Mouse (Mus musculus): ENCODE data around the gene Zfp414. TPM values are rescaled to one million over a fixed set of nuclear protein-coding genes. Genes with fewer than 3 reads are reported as not detected.

The Zfp414 gene
- polyA plus RNA-seq, 1 experiment from 2014 or later: 32.7 TPM

- Histone ChIP-seq H3K4me1 (ENCODE audit: control insufficient read depth, insufficient read depth, low read length) (peaks cover 22% of the 10 kb centered on the region), H3K9ac (ENCODE audit: low read length) (no peak overlapping the region), H3K4me3 (replicated peaks; ENCODE audit: low read length) (no peak overlapping the region), H3K27me3 (ENCODE audit: control insufficient read depth, insufficient read depth, low read length) (no peaks in the 10 kb centered on the region), H3K4me2 (ENCODE audit: low read depth, low read length) (no peak overlapping the region), H3K9me3 (replicated peaks; ENCODE audit: control insufficient read depth, low read length) (no peaks in the 10 kb centered on the region), H3K27ac (ENCODE audit: low read length) (no peak overlapping the region), H3K36me3 (ENCODE audit: control insufficient read depth, insufficient read depth, low read length) (peaks cover 12% of the 10 kb centered on the region; the same call in 1 of the 2 replicates)
- ATAC-seq (ENCODE audit: insufficient read depth, low FRiP score): no peak
These were observed 49.9 kb downstream of the Zfp414 start for GRCm38 (mm10) chr17:33678771-33679170.

Other genes with a start within 250 kb of the Zfp414 start
- 12.1 and 12.6 TPM in 2 replicates for gene Zfp101, start 234.4 kb upstream of the Zfp414 start, polyA plus RNA-seq (2015; fragmentation: Nextera tagmentation; extraction: Ambion mirVana)
- not detected in 2 replicates for gene Actl9, start 196.2 kb upstream of the Zfp414 start, polyA plus RNA-seq (2015; fragmentation: Nextera tagmentation; extraction: Ambion mirVana)
- gene Adamts10, start 104.9 kb upstream of the Zfp414 start, polyA plus RNA-seq (2015; fragmentation: Nextera tagmentation; extraction: Ambion mirVana): 61.5 and 68.0 TPM in 2 replicates
- 6.3 and 7.9 TPM in 2 replicates for gene Myo1f, start 73.4 kb upstream of the Zfp414 start, polyA plus RNA-seq (2015; fragmentation: Nextera tagmentation; extraction: Ambion mirVana)
- 1.0 and 1.1 TPM in 2 replicates for gene Pram1, start 9.0 kb downstream of the Zfp414 start, polyA plus RNA-seq (2015; fragmentation: Nextera tagmentation; extraction: Ambion mirVana)
- 281 and 295 TPM in 2 replicates for gene Hnrnpm, start 57.8 kb downstream of the Zfp414 start, polyA plus RNA-seq (2015; fragmentation: Nextera tagmentation; extraction: Ambion mirVana)
- 56.0 and 58.8 TPM in 2 replicates for gene March2, start 89.6 kb downstream of the Zfp414 start, polyA plus RNA-seq (2015; fragmentation: Nextera tagmentation; extraction: Ambion mirVana)
- 212 and 237 TPM in 2 replicates for gene Rab11b, start 131.4 kb downstream of the Zfp414 start, polyA plus RNA-seq (2015; fragmentation: Nextera tagmentation; extraction: Ambion mirVana)
- gene Angptl4, start 152.7 kb downstream of the Zfp414 start, polyA plus RNA-seq (2015; fragmentation: Nextera tagmentation; extraction: Ambion mirVana): 25.8 and 30.7 TPM in 2 replicates
- gene Kank3, start 181.4 kb downstream of the Zfp414 start, polyA plus RNA-seq (2015; fragmentation: Nextera tagmentation; extraction: Ambion mirVana): 24.8 and 29.0 TPM in 2 replicates
- gene Rps28, start 195.5 kb downstream of the Zfp414 start, polyA plus RNA-seq (2015; fragmentation: Nextera tagmentation; extraction: Ambion mirVana): 740 and 935 TPM in 2 replicates
- gene Ndufa7, start 195.5 kb downstream of the Zfp414 start, polyA plus RNA-seq (2015; fragmentation: Nextera tagmentation; extraction: Ambion mirVana): 442 and 446 TPM in 2 replicates
- gene Cd320, start 214.0 kb downstream of the Zfp414 start, polyA plus RNA-seq (2015; fragmentation: Nextera tagmentation; extraction: Ambion mirVana): 52.0 and 54.0 TPM in 2 replicates
- gene Gm7029, start 244.7 kb downstream of the Zfp414 start, polyA plus RNA-seq (2015; fragmentation: Nextera tagmentation; extraction: Ambion mirVana): not detected in 2 replicates

Measured in stomach, embryonic 16.5 days (tissue).